Mouse (Mus musculus): ENCODE data around the gene 2010111I01Rik. TPM values are rescaled to one million over a fixed set of nuclear protein-coding genes. Genes with fewer than 3 reads are reported as not detected.
A peak's percentile ranks its signal among the peaks of the same experiment; 100 is the strongest.
"Not testable (repeated sequence)": the region's sequence is repeated elsewhere in the genome, so short reads cannot be mapped to it uniquely, and the experiment has no call there.

The 2010111I01Rik gene
- polyA plus RNA-seq, 1 experiment from 2014 or later: 122 TPM

GRCm38 (mm10) chr13:62970515-62971269, 6.0 kb downstream of the 2010111I01Rik start:
- Histone ChIP-seq H3K36me3 (no peaks in the 10 kb centered on the region), H3K4me3 (no peak overlapping the region), H3K27ac (no peak overlapping the region), H3K4me1 (peaks cover 8% of the 10 kb centered on the region), H3K27me3 (ENCODE audit: low read depth, poor library complexity, severe bottlenecking) (no peaks in the 10 kb centered on the region), H3K9me3 (replicated peaks) (no peaks in the 10 kb centered on the region)
- no peak for DNase-seq (ENCODE audit: low spot score)
- WGBS: 88% methylated on average over 11 of the region's 11 CpGs

GRCm38 (mm10) chr13:62972403-62972802, 7.7 kb downstream of the 2010111I01Rik start:
- Histone ChIP-seq H3K36me3 (no peaks in the 10 kb centered on the region), H3K27ac (no peak overlapping the region), H3K9me3 (replicated peaks) (no peaks in the 10 kb centered on the region), H3K27me3 (ENCODE audit: low read depth, poor library complexity, severe bottlenecking) (no peaks in the 10 kb centered on the region), H3K4me1 (peaks cover 7% of the 10 kb centered on the region; the same call in 1 of the 2 replicates), H3K4me3 (no peak overlapping the region)
- DNase-seq (ENCODE audit: low spot score): no peak
- 86% methylated on average over 3 of the region's 3 CpGs for WGBS

GRCm38 (mm10) chr13:62973111-62973510, 8.4 kb downstream of the 2010111I01Rik start:
- Histone ChIP-seq H3K4me1 (peaks cover 13% of the 10 kb centered on the region), H3K36me3 (no peaks in the 10 kb centered on the region), H3K9me3 (replicated peaks) (no peaks in the 10 kb centered on the region), H3K27ac (no peak overlapping the region), H3K4me3 (no peak overlapping the region), H3K27me3 (ENCODE audit: low read depth, poor library complexity, severe bottlenecking) (no peaks in the 10 kb centered on the region)
- 85% methylated on average over 4 of the region's 4 CpGs for WGBS
- no peak for DNase-seq (ENCODE audit: low spot score)

GRCm38 (mm10) chr13:62978104-62978503, 13.4 kb downstream of the 2010111I01Rik start:
- H3K9me3 ChIP-seq (replicated peaks): no peaks in the 10 kb centered on the region
- H3K4me3 ChIP-seq: no peak overlapping the region
- no peak for DNase-seq (ENCODE audit: low spot score)
- H3K36me3 ChIP-seq: no peaks in the 10 kb centered on the region
- H3K4me1 ChIP-seq: peaks cover 18% of the 10 kb centered on the region
- peak overlapping the region; percentile 9; the same call in 1 of the 2 replicates for H3K27ac ChIP-seq
- H3K27me3 ChIP-seq (ENCODE audit: low read depth, poor library complexity, severe bottlenecking): no peaks in the 10 kb centered on the region

- no peaks in the 10 kb centered on the region for H3K9me3 ChIP-seq (replicated peaks)
- H3K36me3 ChIP-seq: no peaks in the 10 kb centered on the region
- H3K4me3 ChIP-seq: no peak overlapping the region
- H3K4me1 ChIP-seq: peaks cover 16% of the 10 kb centered on the region
- DNase-seq (ENCODE audit: low spot score): no peak
- H3K27ac ChIP-seq: no peak overlapping the region
- WGBS: 81% methylated on average over 4 of the region's 4 CpGs
- H3K27me3 ChIP-seq (ENCODE audit: low read depth, poor library complexity, severe bottlenecking): no peaks in the 10 kb centered on the region
These were observed 14.1 kb downstream of the 2010111I01Rik start for GRCm38 (mm10) chr13:62978784-62979183.

- no peak for DNase-seq (ENCODE audit: low spot score)
- no peaks in the 10 kb centered on the region for H3K9me3 ChIP-seq (replicated peaks)
- H3K4me3 ChIP-seq: no peak overlapping the region
- H3K36me3 ChIP-seq: no peaks in the 10 kb centered on the region
- WGBS: 89% methylated on average over 4 of the region's 4 CpGs
- H3K4me1 ChIP-seq: peaks cover 15% of the 10 kb centered on the region
- no peak overlapping the region for H3K27ac ChIP-seq
- H3K27me3 ChIP-seq (ENCODE audit: low read depth, poor library complexity, severe bottlenecking): no peaks in the 10 kb centered on the region
These were observed 14.5 kb downstream of the 2010111I01Rik start for GRCm38 (mm10) chr13:62979215-62979614.

GRCm38 (mm10) chr13:62980131-62980530, 15.4 kb downstream of the 2010111I01Rik start:
- H3K27ac ChIP-seq: no peak overlapping the region
- H3K27me3 ChIP-seq (ENCODE audit: low read depth, poor library complexity, severe bottlenecking): no peaks in the 10 kb centered on the region
- no peaks in the 10 kb centered on the region for H3K36me3 ChIP-seq
- H3K9me3 ChIP-seq (replicated peaks): no peaks in the 10 kb centered on the region
- DNase-seq (ENCODE audit: low spot score): no peak
- H3K4me1 ChIP-seq: peaks cover 15% of the 10 kb centered on the region
- no peak overlapping the region for H3K4me3 ChIP-seq
- WGBS: 88% methylated on average over 2 of the region's 2 CpGs

GRCm38 (mm10) chr13:62984485-62984884, 19.8 kb downstream of the 2010111I01Rik start:
- H3K27me3 ChIP-seq (ENCODE audit: low read depth, poor library complexity, severe bottlenecking): no peaks in the 10 kb centered on the region
- H3K27ac ChIP-seq: no peak overlapping the region
- no peaks in the 10 kb centered on the region for H3K36me3 ChIP-seq
- 85% methylated on average over 3 of the region's 3 CpGs for WGBS
- no peak overlapping the region for H3K4me3 ChIP-seq
- DNase-seq (ENCODE audit: low spot score): no peak
- no peaks in the 10 kb centered on the region for H3K9me3 ChIP-seq (replicated peaks)
- H3K4me1 ChIP-seq: no peaks in the 10 kb centered on the region

- Histone ChIP-seq H3K27ac (no peak overlapping the region), H3K9me3 (replicated peaks) (no peaks in the 10 kb centered on the region), H3K4me1 (peaks cover 6% of the 10 kb centered on the region; the same call in 1 of the 2 replicates), H3K36me3 (no peaks in the 10 kb centered on the region), H3K4me3 (no peak overlapping the region), H3K27me3 (ENCODE audit: low read depth, poor library complexity, severe bottlenecking) (no peaks in the 10 kb centered on the region)
- DNase-seq (ENCODE audit: low spot score): no peak
- 79% methylated on average over 3 of the region's 3 CpGs for WGBS
These were observed 25.3 kb downstream of the 2010111I01Rik start for GRCm38 (mm10) chr13:62989891-62990490.

GRCm38 (mm10) chr13:62993543-62994477, 29.1 kb downstream of the 2010111I01Rik start:
- Histone ChIP-seq H3K36me3 (no peaks in the 10 kb centered on the region), H3K4me1 (peaks cover 6% of the 10 kb centered on the region; the same call in 1 of the 2 replicates), H3K9me3 (replicated peaks) (no peaks in the 10 kb centered on the region), H3K4me3 (no peak overlapping the region), H3K27me3 (ENCODE audit: low read depth, poor library complexity, severe bottlenecking) (no peaks in the 10 kb centered on the region), H3K27ac (no peak overlapping the region; the same call in 1 of the 2 replicates)
- WGBS: 86% methylated on average over 5 of the region's 5 CpGs
- no peak for DNase-seq (ENCODE audit: low spot score)

GRCm38 (mm10) chr13:62996767-62997166, 32.1 kb downstream of the 2010111I01Rik start:
- no peak overlapping the region for H3K4me3 ChIP-seq
- peaks cover 6% of the 10 kb centered on the region; the same call in 1 of the 2 replicates for H3K4me1 ChIP-seq
- DNase-seq (ENCODE audit: low spot score): no peak
- 92% methylated on average over 2 of the region's 2 CpGs for WGBS
- H3K9me3 ChIP-seq (replicated peaks): no peaks in the 10 kb centered on the region
- no peaks in the 10 kb centered on the region for H3K36me3 ChIP-seq
- no peaks in the 10 kb centered on the region for H3K27me3 ChIP-seq (ENCODE audit: low read depth, poor library complexity, severe bottlenecking)
- H3K27ac ChIP-seq: no peak overlapping the region

- not testable (repeated sequence) for H3K27me3 ChIP-seq (ENCODE audit: low read depth, poor library complexity, severe bottlenecking); DNase-seq (ENCODE audit: low spot score); H3K4me1 ChIP-seq; H3K4me3 ChIP-seq; H3K27ac ChIP-seq; H3K9me3 ChIP-seq (replicated peaks); H3K36me3 ChIP-seq
- WGBS: 93% methylated on average over 3 of the region's 3 CpGs
These were observed 42.8 kb downstream of the 2010111I01Rik start for GRCm38 (mm10) chr13:63007491-63007890.
